Mouse (Mus musculus) cerebellum, adult 8-10 months (tissue): ENCODE results near the gene Cdc37l1.
A peak's percentile ranks its signal among the peaks of the same experiment; 100 is the strongest.

ENCODE experiments used
- DNase-seq: peaks from one replicate; pipeline ENCODE4 v3.0.0; 2022

Cdc37l1 gene

DNA sequence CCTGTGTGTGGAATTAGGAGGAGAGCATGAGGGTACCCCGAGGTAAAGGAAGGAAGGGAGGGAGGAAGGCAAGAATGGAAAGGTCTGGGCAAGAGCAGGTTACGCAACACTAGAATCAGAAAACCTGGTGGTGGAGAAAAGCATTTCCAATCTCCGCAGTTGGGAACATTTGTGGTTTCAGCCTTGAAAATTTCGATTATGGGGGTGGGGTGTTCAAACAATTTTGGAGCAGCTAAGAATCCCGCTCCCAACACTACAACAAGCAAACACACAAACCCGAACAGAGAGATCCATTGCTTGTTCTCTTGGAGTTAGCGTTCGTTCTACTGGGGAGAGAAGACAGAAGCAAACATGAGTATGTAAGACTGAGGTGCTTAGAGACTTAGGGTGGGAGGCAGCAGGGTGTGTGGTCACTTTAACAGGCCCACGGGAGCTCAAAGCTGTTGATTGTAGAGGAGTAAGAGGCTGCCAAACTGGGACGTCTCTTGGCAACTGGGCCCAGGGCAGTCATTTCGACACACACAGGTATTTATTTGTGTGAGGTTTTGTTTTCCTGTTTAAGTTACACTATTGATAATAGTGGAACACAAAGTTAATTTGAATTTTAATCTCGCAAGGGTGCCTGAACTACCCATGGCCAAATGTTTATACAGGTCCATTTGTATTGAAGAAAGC lies 59.4 kb downstream of the Cdc37l1 start:
- DNase-seq, result no peak

DNA sequence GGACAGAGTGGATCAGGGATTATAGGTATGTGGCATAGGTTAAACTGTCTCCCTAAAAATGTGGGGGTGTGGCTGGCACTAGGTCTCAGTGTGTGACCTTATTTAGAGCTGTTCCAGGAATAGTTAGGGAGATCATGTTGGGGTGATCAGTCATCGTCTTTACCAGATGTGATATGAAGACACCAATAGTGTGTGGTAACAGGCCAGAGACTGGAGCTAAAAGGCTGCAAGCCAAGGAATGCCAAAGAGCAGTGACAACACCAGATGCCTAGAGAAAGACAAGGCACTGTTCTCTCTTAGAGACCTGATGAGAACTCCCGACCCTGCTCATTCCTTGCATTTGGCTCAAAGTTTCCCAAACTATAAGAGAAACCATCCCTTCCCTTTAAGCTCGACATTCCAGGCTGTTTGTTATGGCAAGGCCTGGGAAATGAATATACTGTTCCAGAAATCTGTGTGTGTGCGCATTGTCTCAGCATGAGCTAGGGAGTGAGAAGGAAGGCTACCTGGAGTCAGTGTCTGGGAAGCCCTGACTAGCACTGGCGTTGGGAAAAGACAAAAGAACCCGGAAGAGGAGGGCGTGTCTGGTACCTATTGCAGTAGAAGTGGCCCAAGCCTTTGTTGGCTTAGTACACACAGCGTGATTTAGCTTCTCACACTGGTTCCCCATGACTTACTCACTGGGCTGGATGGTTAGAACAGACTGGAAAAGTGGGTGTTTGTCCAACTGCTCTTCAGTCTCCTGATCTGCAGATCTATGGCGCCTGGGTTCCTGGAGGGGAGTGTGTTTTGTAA lies 60.2 kb downstream of the Cdc37l1 start:
- DNase-seq, result no peak

DNA sequence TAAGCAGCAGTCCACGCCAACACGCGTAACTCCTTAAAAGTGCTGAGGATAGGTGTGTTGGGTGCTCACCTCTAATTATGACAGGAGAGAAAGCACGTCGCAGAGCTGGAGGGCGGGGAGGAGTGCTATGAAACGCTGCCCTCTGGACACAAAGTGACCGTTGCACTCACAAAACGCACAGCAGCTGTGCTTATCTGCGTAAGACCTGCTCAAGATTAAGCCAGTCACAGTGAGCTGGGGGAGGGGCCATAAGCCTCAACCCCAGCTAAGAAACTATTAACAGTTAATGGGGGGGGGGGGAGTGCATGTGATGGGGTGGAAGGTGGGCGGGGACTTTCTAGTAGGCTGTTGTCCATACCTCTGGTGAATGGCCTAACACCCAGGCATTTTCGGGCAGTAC lies 62.6 kb downstream of the Cdc37l1 start:
- DNase-seq, result no peak

DNA sequence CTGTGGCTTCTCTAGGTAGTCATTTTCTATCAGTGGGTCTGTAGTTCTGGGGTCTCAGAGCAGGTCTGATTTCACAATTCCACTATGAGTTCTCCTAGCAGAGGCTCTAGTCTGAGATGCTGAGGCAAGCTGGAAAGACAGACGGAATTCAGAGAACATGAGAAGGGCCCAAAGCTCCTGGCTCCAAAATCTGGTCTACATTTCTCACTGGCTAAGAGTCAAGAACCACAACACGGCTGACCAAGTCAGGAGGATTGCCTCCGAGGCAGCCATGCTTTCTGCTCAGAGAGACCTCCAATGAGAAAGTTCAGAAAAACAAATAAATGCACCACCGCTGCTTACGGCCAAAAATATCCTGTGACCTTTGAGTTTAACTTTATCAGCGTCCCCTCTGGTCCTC lies 64.4 kb downstream of the Cdc37l1 start:
- DNase-seq, result no peak

DNA sequence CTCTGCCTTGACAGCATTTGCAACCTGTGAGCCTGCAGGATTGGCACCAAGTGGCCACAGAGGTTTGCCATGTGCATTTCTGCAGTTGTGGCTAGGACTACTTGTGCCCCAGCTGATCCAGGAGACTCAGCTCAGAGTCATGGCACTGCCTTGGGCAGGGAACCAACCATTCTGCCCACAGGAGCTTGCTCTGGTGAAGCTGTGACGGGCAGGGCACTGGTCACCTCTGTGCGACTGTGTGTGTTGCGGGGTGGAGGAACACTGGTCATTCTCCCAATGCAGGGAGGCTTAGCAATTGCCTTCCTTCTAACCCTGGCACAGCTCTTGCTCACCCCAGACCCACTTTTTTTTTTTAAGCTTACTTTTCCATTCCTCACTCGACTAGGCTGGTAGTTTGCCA lies 65.3 kb downstream of the Cdc37l1 start:
- no peak for DNase-seq

DNA sequence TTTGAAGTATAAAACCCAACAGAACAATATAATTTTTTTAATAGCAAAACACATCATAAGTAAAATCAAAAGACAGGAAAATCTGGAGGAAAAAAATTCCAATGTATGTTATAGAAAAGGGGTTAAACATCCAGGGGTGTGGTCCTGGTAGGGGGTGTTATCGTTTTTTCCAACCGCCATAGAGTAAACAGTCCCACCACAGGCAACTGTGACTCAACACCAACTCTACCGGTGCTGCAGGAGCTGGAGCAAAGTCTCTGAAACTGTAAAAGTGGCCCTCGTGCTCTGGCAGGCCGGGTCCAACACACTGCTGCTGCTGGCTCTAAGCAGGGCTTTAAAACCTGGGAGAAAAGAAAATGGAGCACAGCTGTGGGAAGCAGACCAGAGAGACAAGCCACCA lies 68.6 kb downstream of the Cdc37l1 start:
- no peak for DNase-seq

DNA sequence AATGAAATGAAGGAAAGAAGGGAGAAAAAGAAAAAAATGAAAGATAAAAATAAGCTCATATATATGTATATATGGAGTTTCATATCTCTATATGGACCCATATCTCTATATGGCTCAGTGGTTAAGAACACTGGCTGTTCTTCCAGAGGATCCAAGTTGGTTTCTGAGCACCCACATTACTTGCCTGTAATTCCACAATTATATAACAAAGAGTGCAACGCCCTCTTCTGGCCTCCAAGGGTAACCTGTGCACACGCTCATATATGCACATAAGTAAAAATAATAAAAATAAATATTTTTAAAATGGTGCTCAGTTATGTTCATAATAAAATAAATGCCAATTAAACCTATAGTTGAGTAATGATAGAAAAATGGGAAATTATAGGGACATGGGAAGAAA lies 69.5 kb downstream of the Cdc37l1 start:
- DNase-seq, result no peak

DNA sequence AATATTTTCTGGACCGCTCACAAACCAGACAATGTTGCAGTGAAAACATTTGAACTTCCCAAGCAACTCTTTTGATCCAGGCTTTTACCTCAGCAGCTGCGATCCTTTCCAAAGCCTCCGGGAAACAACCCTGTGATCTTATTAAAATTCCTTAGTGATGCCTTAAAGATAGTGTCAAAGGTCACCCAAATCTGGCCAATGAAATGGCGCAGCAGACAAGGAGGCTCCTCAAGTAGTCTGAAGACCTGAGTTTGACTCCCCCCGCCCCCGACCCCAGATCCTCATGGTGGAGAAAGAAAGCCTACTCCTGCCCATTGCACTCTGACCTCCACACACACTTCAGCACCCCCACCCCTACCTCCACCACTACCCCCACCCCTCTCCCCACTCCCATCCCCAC lies 70.1 kb downstream of the Cdc37l1 start:
- no peak for DNase-seq

DNA sequence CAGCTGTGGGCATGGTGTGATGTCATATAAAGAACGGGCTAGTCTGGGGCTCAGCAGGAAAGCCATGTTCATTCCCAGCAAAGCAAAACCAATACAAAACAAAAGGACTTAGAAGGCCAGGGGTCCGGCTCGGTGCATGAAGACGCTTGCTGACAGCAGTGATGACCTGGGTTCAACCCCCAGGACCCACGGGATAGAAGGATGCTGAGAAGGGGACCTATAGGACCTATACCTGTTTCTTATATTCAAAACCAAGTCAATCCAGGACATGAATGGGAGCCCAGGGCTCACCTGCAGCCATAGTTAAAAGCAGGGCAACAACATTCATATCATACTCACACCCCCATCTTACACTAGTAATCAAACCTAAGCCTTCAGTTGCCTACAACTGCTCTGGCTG lies 72.9 kb downstream of the Cdc37l1 start:
- no peak for DNase-seq

DNA sequence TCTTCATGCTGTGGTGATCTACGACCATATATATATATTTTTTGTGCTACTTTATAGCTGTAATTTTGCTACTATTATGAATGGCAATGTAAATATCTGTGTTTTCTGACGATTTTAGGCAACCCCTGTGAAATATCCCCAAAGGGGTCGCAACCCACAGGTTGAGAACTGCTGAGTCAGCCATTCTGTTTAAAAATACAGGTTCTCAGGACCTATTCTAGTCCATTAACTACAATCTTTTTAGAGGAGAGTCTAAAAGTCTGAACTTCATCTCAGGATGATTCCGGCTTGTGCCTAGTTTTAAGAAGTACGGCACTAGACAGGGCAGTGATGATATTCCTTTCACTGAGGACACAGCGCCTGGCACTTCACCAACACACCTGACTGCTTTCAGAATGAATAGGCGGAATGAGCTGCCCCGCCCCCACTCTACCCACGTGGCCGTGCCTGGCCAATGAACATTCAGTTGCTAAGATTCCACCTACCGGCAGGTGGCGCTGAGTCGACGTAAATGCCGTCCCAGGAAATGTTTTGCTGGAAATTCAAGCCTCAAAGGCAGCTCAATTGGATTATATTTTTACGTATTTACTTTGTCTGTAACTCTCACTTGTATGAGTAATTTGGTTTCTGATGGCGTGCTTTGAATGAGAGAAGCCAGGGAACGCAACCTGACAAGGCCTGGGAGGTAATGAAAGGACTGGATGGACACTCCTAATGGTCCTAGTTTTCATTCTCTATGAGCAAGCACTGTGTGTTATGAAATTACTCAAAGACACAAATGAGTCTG lies 73.6 kb downstream of the Cdc37l1 start:
- DNase-seq, result peak; percentile 92

DNA sequence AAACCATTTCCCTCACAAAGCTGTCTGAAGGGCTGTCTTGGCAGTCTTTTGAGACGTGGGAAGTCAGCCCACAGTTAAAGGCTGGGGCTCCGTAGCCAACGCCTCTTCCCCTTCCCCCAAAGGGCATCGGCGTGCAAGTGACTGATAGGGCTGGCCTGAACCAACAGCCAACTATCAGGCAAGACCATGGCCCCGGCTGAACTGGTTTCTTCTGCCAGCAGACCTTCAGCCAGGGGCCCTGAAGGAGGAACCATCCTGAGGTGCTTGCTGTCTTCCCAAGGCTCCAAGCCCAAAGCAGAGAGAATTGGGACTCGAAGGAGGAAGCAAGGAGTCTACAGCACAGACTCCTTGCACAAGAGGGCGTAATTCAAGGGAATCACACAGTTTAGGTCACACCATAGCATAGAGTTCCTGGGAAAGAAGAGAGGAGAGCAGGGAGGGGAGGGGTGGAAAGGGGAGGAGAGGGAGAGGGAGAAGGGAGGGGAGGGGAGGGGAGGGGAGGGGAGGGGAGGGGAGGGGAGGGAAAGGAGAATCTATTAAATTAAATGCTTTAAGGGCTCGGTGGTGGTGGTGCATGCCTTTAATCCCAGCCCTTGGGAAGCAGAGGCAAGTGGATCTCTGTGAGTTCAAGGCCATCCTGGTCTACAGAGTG lies 74.4 kb downstream of the Cdc37l1 start:
- DNase-seq, result no peak

DNA sequence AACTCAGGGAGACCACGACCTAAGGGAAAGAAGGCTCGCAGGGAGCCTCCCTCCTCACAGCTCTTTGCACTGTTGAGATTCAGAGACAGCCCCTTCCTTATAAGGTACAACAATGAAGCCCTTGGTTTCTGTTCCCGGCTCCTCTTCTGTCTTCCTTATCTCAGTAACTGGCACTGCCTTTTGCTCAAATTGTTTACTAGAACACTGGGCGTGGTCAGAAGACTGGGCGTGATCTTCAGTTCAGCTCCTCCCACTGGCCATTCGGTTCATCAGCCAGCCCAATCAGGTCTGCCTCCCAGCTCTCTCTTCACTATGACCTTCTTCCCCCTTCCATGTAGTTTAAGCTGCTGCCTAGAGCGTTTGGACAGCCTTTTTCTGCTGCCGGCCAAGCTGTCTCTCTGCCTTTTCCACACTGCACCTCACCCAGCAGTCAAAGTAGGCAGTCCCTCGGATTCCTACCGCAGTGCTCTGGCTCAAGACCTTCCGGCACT lies 76.9 kb downstream of the Cdc37l1 start:
- DNase-seq, result peak; percentile 29

DNA sequence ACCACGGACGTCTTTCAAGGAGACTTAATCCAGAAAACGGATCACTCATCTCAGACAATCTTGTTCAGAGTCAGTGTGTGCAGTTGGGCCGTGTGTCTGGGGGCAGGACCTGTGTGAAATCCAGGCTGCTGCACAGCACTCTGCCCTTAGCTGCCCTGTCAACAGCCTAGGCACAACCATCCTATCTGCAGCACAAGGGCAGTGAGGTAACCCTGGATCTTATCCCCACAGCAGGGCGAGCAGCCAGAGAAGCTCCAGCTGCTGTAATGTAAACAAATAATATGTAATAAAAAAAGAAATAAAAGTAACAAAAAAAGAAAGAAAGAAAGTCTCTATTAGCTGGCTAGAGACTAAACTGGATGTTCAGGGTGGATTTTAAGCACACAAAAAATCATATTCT lies 79.0 kb downstream of the Cdc37l1 start:
- no peak for DNase-seq

DNA sequence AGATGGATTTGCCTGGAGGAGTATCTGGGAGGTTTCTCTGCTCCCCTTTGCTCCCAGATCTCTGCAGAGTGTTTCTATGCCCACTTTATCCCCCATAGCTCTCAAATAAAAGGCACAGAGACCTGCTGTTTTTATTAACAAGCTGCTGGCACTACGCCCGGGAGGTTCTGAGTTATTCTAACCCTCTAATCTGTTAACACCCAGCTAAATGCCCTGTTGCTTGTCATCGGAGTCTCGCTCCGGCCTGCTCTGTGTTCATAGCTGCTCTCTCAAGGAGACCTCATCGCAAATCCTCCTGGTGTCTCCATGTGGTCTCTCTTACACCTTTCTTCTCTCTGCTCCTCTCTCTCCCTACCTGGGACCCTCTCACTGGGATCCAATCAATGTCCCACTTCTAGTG lies 84.7 kb downstream of the Cdc37l1 start:
- DNase-seq, result no peak
